Mouse (Mus musculus): ENCODE results near the gene Cpsf6.

Gene Cpsf6

DNA sequence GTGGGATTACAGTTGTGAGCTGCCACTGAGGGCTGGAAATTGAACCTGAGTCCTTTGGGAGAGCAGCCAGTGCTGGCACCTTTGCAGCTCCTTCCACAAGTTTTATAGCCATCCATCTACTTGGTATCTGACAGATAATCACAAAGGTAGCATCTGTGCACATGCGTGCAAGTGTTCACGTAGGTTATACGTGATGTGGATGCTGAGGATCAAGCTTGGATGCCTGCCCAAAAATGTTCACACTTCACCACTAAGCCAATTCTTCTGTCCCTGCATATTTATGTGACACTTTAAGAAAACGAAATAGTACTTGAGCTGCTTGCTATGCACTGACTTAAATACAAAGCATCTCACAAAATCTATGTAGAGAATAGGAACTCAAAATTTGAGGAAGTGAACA lies 38.8 kb downstream of the Cpsf6 start:
- in situ Hi-C loops (cut with MboI, MseI): loop anchor here in 1 of 2 experiments (5.0 kb wide), 1 partner anchor 61 kb away; no protein-coding TSS in a partner anchor

DNA sequence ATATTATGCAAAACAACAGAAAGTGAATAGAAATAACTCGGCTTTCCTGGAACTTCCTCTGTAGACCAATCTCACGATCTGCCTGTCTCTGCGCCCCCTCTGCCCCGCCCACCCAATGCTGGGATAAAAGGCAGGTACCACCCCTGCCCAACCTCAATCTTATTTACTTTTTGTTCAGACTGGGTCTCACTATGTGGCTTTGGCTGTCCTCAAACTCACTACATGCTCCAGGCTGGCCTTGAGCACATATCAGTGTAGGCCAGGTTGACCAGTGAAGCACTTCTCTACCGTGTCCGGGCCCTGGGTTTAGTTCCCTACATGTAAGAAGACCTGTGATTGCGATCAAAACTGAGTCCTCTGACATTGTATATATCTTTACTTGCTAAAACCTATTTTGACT lies 40.6 kb downstream of the Cpsf6 start:
- in situ Hi-C loops (cut with MboI, MseI): no loop called here

DNA sequence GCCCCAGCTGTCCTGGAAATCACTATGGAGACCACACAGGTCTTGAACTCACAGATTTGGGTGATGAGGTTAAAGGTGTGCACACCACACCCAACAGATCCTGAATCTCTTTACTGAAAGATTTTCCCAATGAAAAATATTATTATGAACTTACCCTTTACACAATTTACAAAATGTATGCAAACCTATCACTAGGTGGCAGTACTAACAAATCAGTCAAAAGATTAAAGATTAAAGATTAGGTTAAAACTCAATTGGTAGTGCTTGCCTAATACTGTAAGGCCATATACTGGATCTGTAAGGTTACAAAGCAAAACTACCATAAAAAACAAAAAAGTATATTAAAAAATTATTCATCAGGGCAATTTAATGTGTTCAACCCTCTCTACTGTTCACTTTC lies 41.9 kb downstream of the Cpsf6 start:
- in situ Hi-C loops (cut with MboI, MseI): no loop called here

DNA sequence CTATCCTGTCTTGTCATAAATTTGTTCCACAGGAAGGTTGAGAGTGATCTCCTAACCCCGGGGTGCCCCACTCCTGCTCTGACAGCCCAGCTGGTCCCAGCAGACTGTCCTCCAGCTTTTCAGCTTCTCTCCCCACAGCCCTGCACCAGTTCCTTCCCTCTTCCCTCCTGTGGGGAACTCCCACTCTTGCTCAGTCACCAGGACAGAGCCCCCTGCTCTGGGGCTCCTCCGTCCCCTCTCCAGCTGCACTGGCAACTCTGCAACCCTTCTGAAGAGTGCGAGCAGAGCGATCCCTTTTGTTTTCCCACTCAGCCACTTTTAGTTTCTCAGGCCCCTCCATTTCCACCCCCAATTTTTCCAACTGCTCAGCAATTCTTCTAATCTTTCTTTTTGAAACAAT lies 44.2 kb downstream of the Cpsf6 start:
- in situ Hi-C loops (cut with MboI, MseI): no loop called here

DNA sequence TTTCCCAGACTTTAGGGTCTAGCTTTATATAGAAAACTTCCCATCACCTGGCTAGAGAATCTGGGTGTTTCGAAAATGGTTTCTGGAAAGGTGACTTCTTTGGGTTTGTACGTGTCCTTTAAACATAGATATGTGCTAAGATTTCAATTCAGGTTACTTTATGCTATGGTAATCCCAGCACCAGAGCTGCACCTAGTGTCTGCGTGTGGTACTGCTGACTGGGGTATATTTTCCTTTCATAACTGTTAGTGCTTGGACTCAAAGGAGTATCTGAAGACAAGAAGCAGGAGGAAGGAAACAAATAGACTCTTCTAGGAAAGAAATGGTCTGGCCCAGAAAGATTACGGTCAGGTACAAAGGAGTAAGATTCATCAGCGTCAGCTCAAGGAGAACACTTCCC lies 49.3 kb downstream of the Cpsf6 start:
- in situ Hi-C loops (cut with MboI, MseI): no loop called here

DNA sequence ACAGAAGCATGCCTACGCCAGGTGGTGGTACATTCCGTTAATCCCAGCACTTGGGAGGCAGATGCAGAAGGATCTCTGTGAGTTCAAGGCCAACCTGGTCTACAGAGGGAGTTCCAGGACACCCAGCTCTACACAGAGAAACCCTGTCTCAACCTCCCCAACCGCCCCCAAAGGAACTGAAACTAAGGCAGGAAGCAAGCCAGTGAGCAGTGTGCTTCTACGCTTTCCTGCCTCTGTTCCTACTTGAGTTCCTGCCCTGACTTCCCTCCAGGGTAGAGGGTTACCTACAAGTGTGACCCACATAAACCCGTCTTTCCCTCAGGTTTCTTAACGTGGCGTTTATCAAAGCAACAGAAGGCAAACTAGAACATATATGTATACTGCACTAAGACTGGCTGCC lies 56.0 kb downstream of the Cpsf6 start:
- in situ Hi-C loops (cut with MboI, MseI): no loop called here

DNA sequence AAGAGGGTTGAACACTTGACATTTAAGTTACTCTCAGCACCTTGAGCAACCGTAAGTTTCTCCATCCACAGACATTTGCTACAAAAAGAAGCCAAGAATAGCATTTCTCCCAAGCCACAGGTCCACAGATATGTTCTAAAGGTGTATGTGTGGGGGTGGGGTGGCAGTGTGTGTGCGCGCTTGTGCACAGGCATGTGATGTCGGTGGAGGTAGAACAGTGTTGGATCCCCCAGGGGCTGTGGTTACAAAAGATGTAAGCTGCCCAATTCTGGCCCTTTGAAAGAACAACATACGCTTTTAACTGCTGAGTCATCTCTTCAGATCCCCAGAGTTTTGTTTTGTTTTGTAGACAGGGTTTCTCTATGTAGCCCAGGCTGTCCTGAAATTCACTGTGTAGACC lies 57.2 kb downstream of the Cpsf6 start:
- in situ Hi-C loops (cut with MboI, MseI): no loop called here

DNA sequence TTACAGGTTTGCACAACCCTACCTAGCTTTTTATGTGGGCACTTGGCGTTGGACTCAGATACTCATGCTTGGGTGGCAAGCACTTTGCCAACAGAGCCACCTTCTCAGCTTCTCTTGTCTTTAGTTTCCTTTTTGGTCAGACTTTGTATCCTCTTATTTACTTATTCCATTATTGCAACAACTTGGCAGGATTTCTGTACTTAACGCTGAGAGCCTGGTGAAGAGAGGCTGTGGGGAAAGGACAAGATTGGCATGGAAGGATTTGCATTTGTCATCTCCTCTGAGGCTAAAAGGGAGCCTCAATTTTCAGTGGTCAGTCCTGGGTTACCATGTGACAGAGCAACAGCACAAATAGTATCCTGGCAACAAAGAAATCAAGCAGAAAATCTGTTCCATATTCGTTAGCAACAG lies 59.2 kb downstream of the Cpsf6 start:
- in situ Hi-C loops (cut with MboI, MseI): no loop called here

DNA sequence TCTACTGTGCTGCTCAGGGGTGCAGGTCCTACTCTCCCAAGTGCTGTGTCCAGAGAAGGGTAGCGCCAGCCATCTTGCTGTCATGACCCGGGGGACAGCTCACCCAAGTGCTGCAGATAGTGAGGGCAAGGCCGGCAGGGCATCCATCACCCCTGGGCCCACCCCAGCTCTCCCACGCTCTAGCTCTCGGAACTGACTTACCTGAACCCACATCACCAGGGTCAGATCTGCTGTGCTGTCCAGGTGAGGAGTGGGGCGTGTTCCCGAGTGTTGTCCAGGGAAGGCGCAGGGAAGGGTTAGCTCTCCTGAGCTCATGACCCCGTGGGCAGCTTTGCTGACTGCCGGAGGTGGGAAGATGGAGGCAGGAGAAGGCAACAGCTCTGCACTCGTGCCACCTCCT lies 63.4 kb downstream of the Cpsf6 start:
- in situ Hi-C loops (cut with MboI, MseI): no loop called here

DNA sequence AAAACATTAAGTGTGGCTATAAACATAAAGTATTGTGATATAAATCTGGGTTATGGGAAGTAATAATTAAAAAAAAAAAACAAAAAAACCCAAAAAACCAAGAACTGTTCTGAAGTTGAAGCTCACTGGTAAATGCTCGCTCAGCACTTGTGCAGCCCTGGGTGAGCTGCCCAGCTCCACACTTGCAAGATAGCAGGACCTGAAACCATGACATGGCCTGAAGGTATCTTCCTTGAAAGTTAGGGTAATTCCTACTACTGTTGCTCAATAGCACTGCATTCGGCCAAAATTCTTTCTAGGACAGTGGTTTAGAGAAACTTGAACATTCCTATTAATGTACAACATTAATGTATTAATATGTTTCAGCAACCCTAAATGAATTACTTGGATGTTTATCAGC lies 66.7 kb downstream of the Cpsf6 start:
- in situ Hi-C loops (cut with MboI, MseI): no loop called here

DNA sequence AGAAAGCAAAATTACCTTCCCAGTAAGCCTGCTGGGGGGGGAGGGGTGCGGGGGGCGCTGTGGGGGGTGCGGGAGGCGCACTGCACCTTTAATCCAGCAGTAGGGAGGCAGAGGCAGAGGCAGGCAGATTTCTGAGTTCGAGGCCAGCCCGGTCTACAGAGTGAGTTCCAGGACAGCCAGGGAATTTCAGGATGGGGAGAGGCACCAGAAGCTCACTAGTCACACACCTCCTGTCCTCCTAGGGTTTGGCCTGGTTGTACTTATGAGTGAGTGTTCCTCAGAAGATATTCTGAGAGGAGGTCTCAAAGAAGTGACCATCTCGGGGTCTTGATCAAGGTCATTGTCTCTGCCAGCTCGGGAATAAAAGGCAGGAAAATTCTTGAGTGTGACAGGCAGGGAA lies 67.6 kb downstream of the Cpsf6 start:
- in situ Hi-C loops (cut with MboI, MseI): no loop called here

DNA sequence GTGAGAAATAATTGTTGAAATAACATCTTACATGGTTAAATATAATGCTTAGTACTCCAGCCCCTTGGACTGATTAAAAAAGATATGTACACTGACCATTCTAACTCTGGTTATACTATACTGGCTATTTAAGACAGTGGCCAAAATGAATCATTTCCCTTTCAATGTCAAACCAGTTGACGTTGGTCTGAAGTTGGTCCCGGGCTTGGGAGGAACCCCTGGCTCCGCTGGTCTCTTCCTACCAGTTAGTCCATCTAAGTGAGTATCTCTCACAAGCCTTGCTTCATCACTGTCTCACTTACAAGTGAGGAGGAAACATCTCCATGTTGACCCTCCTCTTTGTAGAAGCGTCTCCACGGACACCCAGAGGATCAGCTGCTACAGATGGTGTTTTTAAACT lies 75.4 kb downstream of the Cpsf6 start:
- in situ Hi-C loops (cut with MboI, MseI): no loop called here

DNA sequence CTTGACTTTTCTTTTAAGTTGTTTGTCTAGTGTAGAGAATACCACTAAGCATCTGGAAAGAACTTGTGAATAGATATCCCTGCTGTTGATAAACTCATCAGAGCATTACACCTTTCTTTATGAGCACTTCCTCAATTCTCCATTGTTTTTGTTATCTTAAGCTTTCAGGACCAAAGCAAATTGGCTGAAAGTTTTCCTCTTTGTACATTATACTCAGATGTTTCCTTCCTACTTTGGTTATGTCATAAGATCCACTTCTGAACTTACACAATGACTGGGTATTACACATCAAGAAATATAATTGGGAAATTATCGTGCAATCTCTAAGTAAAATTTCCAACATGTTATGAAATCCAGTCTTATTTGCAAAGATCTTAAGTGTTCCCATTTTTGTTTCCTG lies 78.1 kb downstream of the Cpsf6 start:
- in situ Hi-C loops (cut with MboI, MseI): no loop called here

DNA sequence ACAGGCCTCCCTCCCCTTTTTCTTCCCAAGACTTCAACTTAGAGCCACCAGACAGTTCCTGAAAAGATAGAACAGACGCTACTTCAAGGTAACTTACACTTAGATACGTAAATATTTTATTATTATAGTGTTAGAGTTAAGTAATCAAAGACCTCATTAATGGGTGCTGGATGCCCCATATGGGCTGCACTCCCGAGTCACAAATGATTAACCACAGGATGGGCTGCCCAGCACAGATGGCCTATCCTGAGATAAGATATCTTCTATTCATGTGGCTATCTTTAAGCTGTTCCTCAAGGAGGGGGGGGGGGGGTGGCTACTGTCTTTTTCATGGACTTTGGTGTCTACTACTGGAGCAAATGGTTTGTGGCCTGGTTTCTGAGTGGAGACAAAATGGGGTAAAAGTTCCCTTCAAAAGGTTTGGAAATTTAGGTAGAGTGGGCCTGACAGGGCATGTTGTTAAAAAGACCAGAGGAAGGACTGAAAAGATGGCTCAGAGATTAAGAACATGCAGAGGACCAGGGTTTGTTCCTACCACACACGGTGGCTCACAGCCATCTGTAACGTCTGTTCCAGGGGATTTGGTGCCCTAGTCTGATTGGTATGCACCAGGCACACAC lies 79.8 kb downstream of the Cpsf6 start:
- in situ Hi-C loops (cut with MboI, MseI): no loop called here

DNA sequence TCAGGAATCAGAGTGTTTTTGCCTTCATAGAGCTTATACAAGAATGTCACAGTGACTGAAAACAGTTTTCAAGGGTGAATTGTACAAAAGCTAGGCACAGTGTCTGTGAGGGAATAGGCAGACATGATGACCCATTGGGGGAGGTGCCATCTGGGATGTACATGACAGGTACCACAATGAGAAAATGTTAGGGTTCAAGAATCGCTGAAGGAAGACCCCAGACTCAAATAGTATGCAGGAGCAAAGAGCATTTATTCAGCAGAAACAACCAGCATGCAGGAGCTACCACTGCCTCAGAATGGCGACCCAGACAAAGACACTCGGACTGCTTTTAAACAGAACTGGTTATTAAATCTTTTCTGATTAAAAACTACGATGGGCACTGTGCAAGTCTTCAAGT lies 80.7 kb downstream of the Cpsf6 start:
- in situ Hi-C loops (cut with MboI, MseI): no loop called here

DNA sequence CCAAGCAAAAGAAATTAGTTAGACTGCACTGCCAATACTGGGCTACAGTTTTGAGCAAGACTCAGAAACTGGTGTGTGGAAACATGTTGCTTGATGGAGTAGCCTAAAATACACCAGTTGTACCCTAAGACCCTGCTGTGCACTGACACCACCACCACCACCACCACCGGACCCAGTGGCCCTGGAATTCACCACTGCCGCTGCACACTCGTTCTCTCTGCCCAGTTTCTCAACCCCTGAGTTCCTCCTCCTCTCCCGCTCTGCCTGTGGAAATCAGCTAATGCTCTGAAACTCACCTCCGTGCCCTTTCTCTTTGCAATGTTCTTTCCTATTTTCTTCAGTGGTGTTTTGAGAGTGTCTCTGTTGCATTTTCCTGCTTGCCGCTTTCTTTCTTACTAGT lies 81.5 kb downstream of the Cpsf6 start:
- in situ Hi-C loops (cut with MboI, MseI): no loop called here

All from T-helper 17 cell (primary cell).